Mouse (Mus musculus) thymus, adult 18-20 months (tissue): Measurements from ENCODE around the gene Tmem38a.

Source experiments
- DNase-seq, 2 experiments: peaks; one replicate each; pipeline ENCODE4 v3.0.0; 2022; ENCODE audit warnings: mixed read lengths in 2 of 2

Gene Tmem38a

GRCm38 (mm10) chr8:72587806-72588205 is 16.0 kb downstream of the Tmem38a start:
- DNase-seq, result no peak

GRCm38 (mm10) chr8:72588865-72589264 is 17.0 kb downstream of the Tmem38a start:
- no peak for DNase-seq

- no peak for DNase-seq
Observed at GRCm38 (mm10) chr8:72589286-72589685, 17.4 kb downstream of the Tmem38a start.

GRCm38 (mm10) chr8:72590198-72590597 is 18.3 kb downstream of the Tmem38a start:
- no peak for DNase-seq
